Mouse (Mus musculus) MEL (cell line): ENCODE results near the gene Slc23a2.

Experiments used
- CHD1 ChIP-seq: IDR thresholded peaks from 2 replicates; pipeline ENCODE4 v1.6.1; 2012; ENCODE audit warnings: low read depth, mild to moderate bottlenecking, inconsistent platforms, low read length, improper control_type of control experiment
- CTCF ChIP-seq, 3 experiments: IDR thresholded peaks in 2 of 3; conservative IDR thresholded peaks in 1 of 3; 2 replicates each; pipeline ENCODE4 v1.5.1; 2011 to 2012; ENCODE audit warnings: low read length in 3 of 3, low read depth in 2 of 3, mild to moderate bottlenecking in 2 of 3, improper control_type of control experiment in 1 of 3, inconsistent platforms in 1 of 3, mixed read lengths in 1 of 3, moderate library complexity in 1 of 3; ENCODE audit not compliant: control insufficient read depth in 1 of 3, insufficient read depth in 1 of 3, poor library complexity in 1 of 3, severe bottlenecking in 1 of 3
- EP300 ChIP-seq, 2 experiments: IDR thresholded peaks; 2 replicates each; pipeline ENCODE4 v1.6.1; 2011; ENCODE audit warnings: improper control_type of control experiment in 2 of 2, low read length in 2 of 2, low read depth in 1 of 2, mild to moderate bottlenecking in 1 of 2
- HCFC1 ChIP-seq: IDR thresholded peaks from 2 replicates; pipeline ENCODE4 v1.6.1; 2012; ENCODE audit warnings: low read depth, mild to moderate bottlenecking, inconsistent platforms, low read length, improper control_type of control experiment, moderate library complexity
- MAFK ChIP-seq: IDR thresholded peaks from 2 replicates; pipeline ENCODE4 v1.6.1; 2011; ENCODE audit warnings: low read depth, mild to moderate bottlenecking, low read length, improper control_type of control experiment, borderline replicate concordance
- MAZ ChIP-seq: IDR thresholded peaks from 2 replicates; pipeline ENCODE4 v1.6.1; 2012; ENCODE audit warnings: low read depth, mild to moderate bottlenecking, inconsistent platforms, low read length, improper control_type of control experiment
- MYC ChIP-seq: IDR thresholded peaks from 2 replicates; pipeline ENCODE4 v1.6.1; 2011; ENCODE audit warnings: low read depth, mild to moderate bottlenecking, low read length, improper control_type of control experiment, moderate library complexity
- NELFE ChIP-seq: IDR thresholded peaks from 2 replicates; pipeline ENCODE4 v1.6.1; 2011; ENCODE audit warnings: low read depth, low read length, improper control_type of control experiment
- POLR2A ChIP-seq, 2 experiments: IDR thresholded peaks; 2 replicates each; pipeline ENCODE4 v1.6.1; 2011 to 2012; ENCODE audit warnings: low read length in 2 of 2, mild to moderate bottlenecking in 2 of 2, control low read depth in 1 of 2, improper control_type of control experiment in 1 of 2, low read depth in 1 of 2, moderate library complexity in 1 of 2; ENCODE audit not compliant: control insufficient read depth in 1 of 2, insufficient read depth in 1 of 2, poor library complexity in 1 of 2
- POLR2AphosphoS2 ChIP-seq: IDR thresholded peaks from 2 replicates; pipeline ENCODE4 v1.6.1; 2011; ENCODE audit warnings: low read length, improper control_type of control experiment
- TBP ChIP-seq: IDR thresholded peaks from 2 replicates; pipeline ENCODE4 v1.8.0; 2011; ENCODE audit warnings: low read depth, low read length, improper control_type of control experiment
- USF1 ChIP-seq: IDR thresholded peaks from 2 replicates; pipeline ENCODE4 v1.6.1; 2014; ENCODE audit warnings: low read depth, mild to moderate bottlenecking, inconsistent platforms, low read length, improper control_type of control experiment, moderate library complexity
- ZMIZ1 ChIP-seq: IDR thresholded peaks from 2 replicates; pipeline ENCODE4 v1.6.1; 2012; ENCODE audit warnings: low read depth, mild to moderate bottlenecking, inconsistent platforms, low read length, improper control_type of control experiment, moderate library complexity

GRCm38 (mm10) chr2:132152670-132153069, 7.8 kb upstream of the Slc23a2 start:
- TF ChIP-seq EP300 (IDR thresholded peaks at IDR 0.05; ENCODE audit: low read depth in 1 of 2, low read length in 2 of 2): no peak
- no peak for TF ChIP-seq USF1
- no peak for TF ChIP-seq POLR2A (IDR thresholded peaks at IDR 0.05; ENCODE audit: control insufficient read depth in 1 of 2, insufficient read depth in 1 of 2, low read depth in 1 of 2, low read length in 2 of 2, poor library complexity in 1 of 2)
- TF ChIP-seq CTCF (IDR thresholded peaks at IDR 0.05 in 2 of 3, conservative IDR thresholded peaks at IDR 0.05 in 1 of 3; ENCODE audit: control insufficient read depth in 1 of 3, insufficient read depth in 1 of 3, low read depth in 2 of 3, low read length in 3 of 3, poor library complexity in 1 of 3, severe bottlenecking in 1 of 3): no peak
- TF ChIP-seq NELFE: no peak
- no peak for TF ChIP-seq POLR2AphosphoS2
- TF ChIP-seq TBP: no peak
- TF ChIP-seq MAZ: no peak
- TF ChIP-seq ZMIZ1: no peak
- TF ChIP-seq CHD1: no peak
- TF ChIP-seq MYC: no peak
- TF ChIP-seq HCFC1: no peak
- TF ChIP-seq MAFK: no peak
